Mouse (Mus musculus) kidney, embryonic 16.5 days (tissue): ENCODE measurements around the gene Fancg. TPM values are rescaled to one million over a fixed set of nuclear protein-coding genes. Genes with fewer than 3 reads are reported as not detected.
"Not testable (repeated sequence)": the region's sequence is repeated elsewhere in the genome, so short reads cannot be mapped to it uniquely, and the experiment has no call there.

Experiments used
- ATAC-seq: fragments of 200-750 bp; cut with Nextera tagmentation; 2 replicates; pipeline ENCODE4 v1.8.0; 2017; ENCODE audit warnings: moderate TSS enrichment; ENCODE audit not compliant: low FRiP score, low TSS enrichment
- H3K27ac ChIP-seq: fragments of 300-500 bp; sonication (generic); 2 replicates; pipeline ENCODE4 v1.5.1; 2014; ENCODE audit warnings: low read length
- H3K27me3 ChIP-seq: fragments of 300-500 bp; sonication (generic); 2 replicates; pipeline ENCODE4 v1.6.1; 2014; ENCODE audit warnings: low read length, control low read depth, mixed read lengths; ENCODE audit not compliant: insufficient read depth
- H3K36me3 ChIP-seq: fragments of 300-500 bp; sonication (generic); 2 replicates; pipeline ENCODE4 v1.6.1; 2014; ENCODE audit warnings: low read length, control low read depth, mixed read lengths; ENCODE audit not compliant: insufficient read depth
- H3K4me1 ChIP-seq: fragments of 300-500 bp; sonication (generic); 2 replicates; pipeline ENCODE4 v1.6.1; 2014; ENCODE audit warnings: low read length, control low read depth, mixed read lengths; ENCODE audit not compliant: insufficient read depth
- H3K4me2 ChIP-seq: fragments of 300-500 bp; sonication (generic); replicated peaks from 2 replicates; pipeline ENCODE4 v1.6.1; 2014; ENCODE audit warnings: low read depth, low read length
- H3K4me3 ChIP-seq: fragments of 300-500 bp; sonication (generic); 2 replicates; pipeline ENCODE4 v1.5.1; 2014; ENCODE audit warnings: mild to moderate bottlenecking, low read length
- H3K9ac ChIP-seq: fragments of 300-500 bp; sonication (generic); replicated peaks from 2 replicates; pipeline ENCODE4 v1.6.1; 2014; ENCODE audit warnings: low read length
- H3K9me3 ChIP-seq: fragments of 300-500 bp; sonication (generic); 2 replicates; pipeline ENCODE4 v1.6.1; 2016; ENCODE audit warnings: low read length, control low read depth
- WGBS: fragments of 180-500 bp; shearing (Covaris S2); extraction: QIAGEN DNeasy Blood & Tissue Kit; methylation state at CpG from one replicate; pipeline ENCODE4 v1.1.7; 2014; 5-methylcytosine and 5-hydroxymethylcytosine counted together
- polyA plus RNA-seq: library from polyadenylated mRNA; unstranded; fragments of >200 nt; fragmentation: Nextera tagmentation; extraction: Ambion mirVana; gene quantifications from 2 replicates; pipeline ENCODE4 v1.2.1, GENCODE M21; 2015

Gene Fancg
- polyA plus RNA-seq, 1 experiment from 2014 or later = 19.5 TPM

GRCm38 (mm10) chr4:43001272-43001671 is 9.0 kb downstream of the Fancg start:
- peak overlapping the region; percentile 93; the same call in 1 of the 2 replicates for H3K27ac ChIP-seq
- H3K9me3 ChIP-seq = no peaks in the 10 kb centered on the region
- peaks cover 22% of the 10 kb centered on the region for H3K4me1 ChIP-seq
- H3K9ac ChIP-seq = no peak overlapping the region
- H3K4me3 ChIP-seq = no peak overlapping the region
- 86% methylated on average over 2 of the region's 2 CpGs for WGBS
- H3K27me3 ChIP-seq = no peaks in the 10 kb centered on the region
- H3K4me2 ChIP-seq = no peak overlapping the region
- ATAC-seq = no peak
- H3K36me3 ChIP-seq = no peaks in the 10 kb centered on the region

- under 1% methylated on average over 50 of the region's 56 CpGs for WGBS
- peak; percentile 99 for ATAC-seq
- Histone ChIP-seq H3K4me1 (peaks cover 22% of the 10 kb centered on the region), H3K27ac (peak within 1 kb of the TSS; percentile 100), H3K4me3 (peak within 1 kb of the TSS; percentile 74), H3K9ac (peak within 1 kb of the TSS; percentile 85), H3K4me2 (peak within 1 kb of the TSS; percentile 86)
- H3K27me3 ChIP-seq, H3K36me3 ChIP-seq, H3K9me3 ChIP-seq: not testable (repeated sequence)
Measured at GRCm38 (mm10) chr4:43000141-43000986, 9.9 kb downstream of the Fancg start, which contains the start of gene Vcp. Gene Vcp, minus strand, starts transcription at chr4:43000507.

GRCm38 (mm10) chr4:42999451-43000140 is 10.7 kb downstream of the Fancg start:
- H3K9ac ChIP-seq = peak overlapping the region; percentile 85
- WGBS = under 1% methylated on average over 51 of the region's 51 CpGs
- peak; percentile 91 for ATAC-seq
- H3K27ac ChIP-seq = peak overlapping the region; percentile 100
- H3K4me3 ChIP-seq = peak overlapping the region; percentile 74
- H3K9me3 ChIP-seq = no peaks in the 10 kb centered on the region
- H3K4me1 ChIP-seq = peaks cover 22% of the 10 kb centered on the region
- H3K4me2 ChIP-seq = peak overlapping the region; percentile 86
- H3K27me3 ChIP-seq = no peaks in the 10 kb centered on the region
- peaks cover 9% of the 10 kb centered on the region for H3K36me3 ChIP-seq

- Histone ChIP-seq H3K9me3 (no peaks in the 10 kb centered on the region), H3K36me3 (peaks cover 25% of the 10 kb centered on the region), H3K4me1 (peaks cover 22% of the 10 kb centered on the region), H3K4me3 (peak overlapping the region; percentile 74; the same call in 1 of the 2 replicates), H3K4me2 (peak overlapping the region; percentile 86), H3K27me3 (no peaks in the 10 kb centered on the region), H3K9ac (peak overlapping the region; percentile 85; the same call in 1 of the 2 replicates), H3K27ac (no peak overlapping the region)
- WGBS = 50% methylated on average over 2 of the region's 2 CpGs
- no peak for ATAC-seq
Measured at GRCm38 (mm10) chr4:42998022-42998421, 12.3 kb downstream of the Fancg start.

- peaks cover 87% of the 10 kb centered on the region for H3K36me3 ChIP-seq
- WGBS = 81% methylated on average over 1 of the region's 1 CpGs
- ATAC-seq = no peak
- H3K9ac ChIP-seq = no peak overlapping the region
- H3K27ac ChIP-seq = no peak overlapping the region
- H3K9me3 ChIP-seq = no peaks in the 10 kb centered on the region
- no peaks in the 10 kb centered on the region for H3K27me3 ChIP-seq
- H3K4me3 ChIP-seq = no peak overlapping the region
- H3K4me2 ChIP-seq = no peak overlapping the region
- H3K4me1 ChIP-seq = no peaks in the 10 kb centered on the region
Measured at GRCm38 (mm10) chr4:42988296-42988695, 22.0 kb downstream of the Fancg start.

GRCm38 (mm10) chr4:42980467-42980866 is 29.8 kb downstream of the Fancg start:
- not testable (repeated sequence) for H3K9ac ChIP-seq, H3K4me2 ChIP-seq, H3K9me3 ChIP-seq, H3K27me3 ChIP-seq, H3K4me3 ChIP-seq, H3K27ac ChIP-seq, H3K4me1 ChIP-seq
- 88% methylated on average over 7 of the region's 8 CpGs for WGBS
- peaks cover 66% of the 10 kb centered on the region for H3K36me3 ChIP-seq
- 0 out of 2 replicates have a peak, but pooled peaks have one; percentile 31 for ATAC-seq

- no peak overlapping the region for H3K4me2 ChIP-seq
- WGBS = 93% methylated on average over 4 of the region's 4 CpGs
- H3K4me1 ChIP-seq = no peaks in the 10 kb centered on the region
- peaks cover 45% of the 10 kb centered on the region for H3K36me3 ChIP-seq
- no peaks in the 10 kb centered on the region for H3K27me3 ChIP-seq
- H3K9ac ChIP-seq = no peak overlapping the region
- H3K4me3 ChIP-seq = no peak overlapping the region
- H3K9me3 ChIP-seq = no peaks in the 10 kb centered on the region
- no peak for ATAC-seq
- no peak overlapping the region for H3K27ac ChIP-seq
Measured at GRCm38 (mm10) chr4:42978062-42978461, 32.2 kb downstream of the Fancg start.

- 82% methylated on average over 5 of the region's 5 CpGs for WGBS
- ATAC-seq = no peak
- Histone ChIP-seq H3K27ac (no peak overlapping the region), H3K27me3 (no peaks in the 10 kb centered on the region), H3K9ac (no peak overlapping the region), H3K36me3 (peaks cover 17% of the 10 kb centered on the region), H3K4me3 (no peak overlapping the region), H3K4me1 (no peaks in the 10 kb centered on the region), H3K9me3 (no peaks in the 10 kb centered on the region), H3K4me2 (no peak overlapping the region)
Measured at GRCm38 (mm10) chr4:42973868-42974267, 36.4 kb downstream of the Fancg start.

- Histone ChIP-seq H3K27ac (no peak overlapping the region), H3K36me3 (0 out of 2 replicates have a peak, but pooled peaks cover 8% of the 10 kb centered on the region), H3K4me1 (no peaks in the 10 kb centered on the region), H3K27me3 (no peaks in the 10 kb centered on the region), H3K4me2 (no peak overlapping the region), H3K9me3 (no peaks in the 10 kb centered on the region), H3K4me3 (no peak overlapping the region), H3K9ac (no peak overlapping the region)
- no peak for ATAC-seq
- 51% methylated on average over 4 of the region's 4 CpGs for WGBS
Measured at GRCm38 (mm10) chr4:42972952-42973351, 37.4 kb downstream of the Fancg start.

GRCm38 (mm10) chr4:42969304-42969703 is 41.0 kb downstream of the Fancg start, which contains the start of gene 1700022I11Rik:
Gene 1700022I11Rik, plus strand, starts transcription at chr4:42969604.
- H3K36me3 ChIP-seq = no peaks in the 10 kb centered on the region
- no peak within 1 kb of the TSS for H3K27ac ChIP-seq
- H3K4me1 ChIP-seq = peaks cover 6% of the 10 kb centered on the region
- H3K27me3 ChIP-seq = no peaks in the 10 kb centered on the region
- WGBS = 89% methylated on average over 4 of the region's 4 CpGs
- H3K4me2 ChIP-seq = no peak within 1 kb of the TSS
- no peak within 1 kb of the TSS for H3K4me3 ChIP-seq
- ATAC-seq = no peak
- H3K9ac ChIP-seq = no peak within 1 kb of the TSS
- no peaks in the 10 kb centered on the region for H3K9me3 ChIP-seq
